Mouse (Mus musculus): ENCODE measurements around the gene Adgrv1.
"Not testable (repeated sequence)": the region's sequence is repeated elsewhere in the genome, so short reads cannot be mapped to it uniquely, and the experiment has no call there.

Adgrv1 gene

GRCm38 (mm10) chr13:81627861-81628260 lies 5.1 kb downstream of the Adgrv1 start:
- DNase-seq (ENCODE audit: extremely low read depth, low read depth, low spot score): not testable (repeated sequence)

GRCm38 (mm10) chr13:81610349-81610748 lies 22.6 kb downstream of the Adgrv1 start:
- no peak for DNase-seq (ENCODE audit: extremely low read depth, low read depth, low spot score)

GRCm38 (mm10) chr13:81606991-81607390 lies 26.0 kb downstream of the Adgrv1 start:
- no peak for DNase-seq (ENCODE audit: extremely low read depth, low read depth, low spot score)

- DNase-seq (ENCODE audit: extremely low read depth, low read depth, low spot score): no peak
Measured at GRCm38 (mm10) chr13:81596910-81597607, 35.9 kb downstream of the Adgrv1 start.

- DNase-seq (ENCODE audit: extremely low read depth, low read depth, low spot score): no peak
Measured at GRCm38 (mm10) chr13:81578692-81579091, 54.3 kb downstream of the Adgrv1 start.

- DNase-seq (ENCODE audit: extremely low read depth, low read depth, low spot score): no peak
Measured at GRCm38 (mm10) chr13:81570241-81570821, 62.6 kb downstream of the Adgrv1 start.

- DNase-seq (ENCODE audit: extremely low read depth, low read depth, low spot score): no peak
Measured at GRCm38 (mm10) chr13:81550024-81550423, 82.9 kb downstream of the Adgrv1 start.

- no peak for DNase-seq (ENCODE audit: extremely low read depth, low read depth, low spot score)
Measured at GRCm38 (mm10) chr13:81534916-81535315, 98.0 kb downstream of the Adgrv1 start.

- DNase-seq (ENCODE audit: extremely low read depth, low read depth, low spot score): no peak
Measured at GRCm38 (mm10) chr13:81526687-81527086, 106.3 kb downstream of the Adgrv1 start.

- DNase-seq (ENCODE audit: extremely low read depth, low read depth, low spot score): no peak
Measured at GRCm38 (mm10) chr13:81510142-81510541, 122.8 kb downstream of the Adgrv1 start.

- DNase-seq (ENCODE audit: extremely low read depth, low read depth, low spot score): no peak
Measured at GRCm38 (mm10) chr13:81497035-81497434, 135.9 kb downstream of the Adgrv1 start.

GRCm38 (mm10) chr13:81491971-81492370 lies 141.0 kb downstream of the Adgrv1 start:
- no peak for DNase-seq (ENCODE audit: extremely low read depth, low read depth, low spot score)

GRCm38 (mm10) chr13:81486980-81487379 lies 146.0 kb downstream of the Adgrv1 start:
- DNase-seq (ENCODE audit: extremely low read depth, low read depth, low spot score): no peak

GRCm38 (mm10) chr13:81473750-81474149 lies 159.2 kb downstream of the Adgrv1 start:
- no peak for DNase-seq (ENCODE audit: extremely low read depth, low read depth, low spot score)

- no peak for DNase-seq (ENCODE audit: extremely low read depth, low read depth, low spot score)
Measured at GRCm38 (mm10) chr13:81466661-81467060, 166.3 kb downstream of the Adgrv1 start.

GRCm38 (mm10) chr13:81465794-81466193 lies 167.2 kb downstream of the Adgrv1 start:
- DNase-seq (ENCODE audit: extremely low read depth, low read depth, low spot score): no peak

- no peak for DNase-seq (ENCODE audit: extremely low read depth, low read depth, low spot score)
Measured at GRCm38 (mm10) chr13:81449630-81450029, 183.3 kb downstream of the Adgrv1 start.

GRCm38 (mm10) chr13:81449198-81449597 lies 183.8 kb downstream of the Adgrv1 start:
- no peak for DNase-seq (ENCODE audit: extremely low read depth, low read depth, low spot score)

GRCm38 (mm10) chr13:81441412-81441811 lies 191.5 kb downstream of the Adgrv1 start:
- DNase-seq (ENCODE audit: extremely low read depth, low read depth, low spot score): no peak

GRCm38 (mm10) chr13:81439390-81440025 lies 193.4 kb downstream of the Adgrv1 start:
- no peak for DNase-seq (ENCODE audit: extremely low read depth, low read depth, low spot score)

GRCm38 (mm10) chr13:81437088-81437487 lies 195.9 kb downstream of the Adgrv1 start:
- DNase-seq (ENCODE audit: extremely low read depth, low read depth, low spot score): no peak

Measured in fat pad, adult 2 months (tissue).